Mouse (Mus musculus): ENCODE results near the gene Shf. TPM values are rescaled to one million over a fixed set of nuclear protein-coding genes. Genes with fewer than 3 reads are reported as not detected.

Shf gene
- polyA plus RNA-seq, 1 experiment from 2014 or later = 6.5 TPM

- H3K4me1 ChIP-seq (replicated peaks) = no peaks in the 10 kb centered on the region; the same call in 1 of the 2 replicates
- no peak overlapping the region for H3K4me2 ChIP-seq
- 82% methylated on average over 6 of the region's 6 CpGs for WGBS
- H3K36me3 ChIP-seq = peaks cover 67% of the 10 kb centered on the region
- H3K9ac ChIP-seq (replicated peaks) = no peak overlapping the region
- ATAC-seq (ENCODE audit: insufficient number of reproducible peaks, insufficient read depth, low FRiP score, low TSS enrichment, low read depth) = no peak
- no peaks in the 10 kb centered on the region for H3K27me3 ChIP-seq
- H3K9me3 ChIP-seq = no peaks in the 10 kb centered on the region
- H3K4me3 ChIP-seq (replicated peaks) = no peak overlapping the region
- H3K27ac ChIP-seq = no peak overlapping the region
These were observed 8.7 kb downstream of the Shf start for GRCm38 (mm10) chr2:122360310-122360709.

GRCm38 (mm10) chr2:122356187-122356586, 12.8 kb downstream of the Shf start:
- Histone ChIP-seq H3K9ac (replicated peaks) (no peak overlapping the region), H3K4me1 (replicated peaks) (peaks cover 5% of the 10 kb centered on the region; the same call in 1 of the 2 replicates), H3K4me3 (replicated peaks) (no peak overlapping the region), H3K4me2 (no peak overlapping the region), H3K36me3 (peaks cover 69% of the 10 kb centered on the region), H3K9me3 (no peaks in the 10 kb centered on the region), H3K27ac (no peak overlapping the region), H3K27me3 (no peaks in the 10 kb centered on the region)
- ATAC-seq (ENCODE audit: insufficient number of reproducible peaks, insufficient read depth, low FRiP score, low TSS enrichment, low read depth) = no peak
- 85% methylated on average over 3 of the region's 3 CpGs for WGBS

- WGBS = 95% methylated on average over 5 of the region's 5 CpGs
- Histone ChIP-seq H3K4me3 (replicated peaks) (no peak overlapping the region), H3K4me1 (replicated peaks) (peaks cover 5% of the 10 kb centered on the region; the same call in 1 of the 2 replicates), H3K27ac (no peak overlapping the region), H3K4me2 (no peak overlapping the region), H3K9ac (replicated peaks) (no peak overlapping the region), H3K36me3 (peaks cover 69% of the 10 kb centered on the region), H3K27me3 (no peaks in the 10 kb centered on the region), H3K9me3 (no peaks in the 10 kb centered on the region)
- ATAC-seq (ENCODE audit: insufficient number of reproducible peaks, insufficient read depth, low FRiP score, low TSS enrichment, low read depth) = no peak
These were observed 13.6 kb downstream of the Shf start for GRCm38 (mm10) chr2:122355389-122355788.

GRCm38 (mm10) chr2:122354191-122354929, 14.6 kb downstream of the Shf start:
- no peak overlapping the region for H3K4me2 ChIP-seq
- H3K27me3 ChIP-seq = no peaks in the 10 kb centered on the region
- H3K9ac ChIP-seq (replicated peaks) = no peak overlapping the region
- H3K36me3 ChIP-seq = peaks cover 63% of the 10 kb centered on the region
- peaks cover 13% of the 10 kb centered on the region for H3K4me1 ChIP-seq (replicated peaks)
- H3K27ac ChIP-seq = no peak overlapping the region
- ATAC-seq (ENCODE audit: insufficient number of reproducible peaks, insufficient read depth, low FRiP score, low TSS enrichment, low read depth) = no peak
- no peaks in the 10 kb centered on the region for H3K9me3 ChIP-seq
- 71% methylated on average over 12 of the region's 12 CpGs for WGBS
- no peak overlapping the region for H3K4me3 ChIP-seq (replicated peaks)

GRCm38 (mm10) chr2:122353765-122354164, 15.2 kb downstream of the Shf start:
- H3K4me1 ChIP-seq (replicated peaks) = peaks cover 16% of the 10 kb centered on the region
- no peak overlapping the region for H3K27ac ChIP-seq
- no peak for ATAC-seq (ENCODE audit: insufficient number of reproducible peaks, insufficient read depth, low FRiP score, low TSS enrichment, low read depth)
- no peak overlapping the region for H3K9ac ChIP-seq (replicated peaks)
- H3K4me3 ChIP-seq (replicated peaks) = no peak overlapping the region
- H3K36me3 ChIP-seq = peaks cover 57% of the 10 kb centered on the region
- H3K4me2 ChIP-seq = no peak overlapping the region
- no peaks in the 10 kb centered on the region for H3K9me3 ChIP-seq
- 78% methylated on average over 8 of the region's 8 CpGs for WGBS
- H3K27me3 ChIP-seq = no peaks in the 10 kb centered on the region

- Histone ChIP-seq H3K36me3 (peaks cover 54% of the 10 kb centered on the region), H3K27me3 (no peaks in the 10 kb centered on the region), H3K4me2 (no peak overlapping the region), H3K4me3 (replicated peaks) (no peak overlapping the region), H3K27ac (no peak overlapping the region), H3K9me3 (no peaks in the 10 kb centered on the region), H3K4me1 (replicated peaks) (peaks cover 21% of the 10 kb centered on the region), H3K9ac (replicated peaks) (no peak overlapping the region)
- WGBS = 79% methylated on average over 6 of the region's 6 CpGs
- ATAC-seq (ENCODE audit: insufficient number of reproducible peaks, insufficient read depth, low FRiP score, low TSS enrichment, low read depth) = no peak
These were observed 16.0 kb downstream of the Shf start for GRCm38 (mm10) chr2:122352992-122353391.

GRCm38 (mm10) chr2:122351931-122352329, 17.0 kb downstream of the Shf start:
- H3K27me3 ChIP-seq = no peaks in the 10 kb centered on the region
- no peak overlapping the region for H3K4me2 ChIP-seq
- WGBS = 72% methylated on average over 4 of the region's 4 CpGs
- no peak for ATAC-seq (ENCODE audit: insufficient number of reproducible peaks, insufficient read depth, low FRiP score, low TSS enrichment, low read depth)
- no peak overlapping the region for H3K9ac ChIP-seq (replicated peaks)
- no peaks in the 10 kb centered on the region for H3K9me3 ChIP-seq
- peaks cover 24% of the 10 kb centered on the region for H3K4me1 ChIP-seq (replicated peaks)
- peak overlapping the region; percentile 50 for H3K27ac ChIP-seq
- H3K36me3 ChIP-seq = peaks cover 44% of the 10 kb centered on the region
- no peak overlapping the region for H3K4me3 ChIP-seq (replicated peaks)

GRCm38 (mm10) chr2:122351156-122351930, 17.6 kb downstream of the Shf start:
- WGBS = 75% methylated on average over 5 of the region's 5 CpGs
- no peak overlapping the region for H3K4me3 ChIP-seq (replicated peaks)
- H3K4me2 ChIP-seq = no peak overlapping the region
- H3K9me3 ChIP-seq = no peaks in the 10 kb centered on the region
- H3K9ac ChIP-seq (replicated peaks) = peak overlapping the region; percentile 31; the same call in 1 of the 2 replicates
- ATAC-seq (ENCODE audit: insufficient number of reproducible peaks, insufficient read depth, low FRiP score, low TSS enrichment, low read depth) = no peak
- no peaks in the 10 kb centered on the region for H3K27me3 ChIP-seq
- H3K27ac ChIP-seq = peak overlapping the region; percentile 50
- peaks cover 38% of the 10 kb centered on the region for H3K36me3 ChIP-seq
- H3K4me1 ChIP-seq (replicated peaks) = peaks cover 24% of the 10 kb centered on the region

GRCm38 (mm10) chr2:122349136-122349785, 19.7 kb downstream of the Shf start:
- peak overlapping the region; percentile 81 for H3K9ac ChIP-seq (replicated peaks)
- WGBS = 10% methylated on average over 14 of the region's 14 CpGs
- H3K27me3 ChIP-seq = no peaks in the 10 kb centered on the region
- peaks cover 17% of the 10 kb centered on the region for H3K36me3 ChIP-seq
- peak; percentile 60 for ATAC-seq (ENCODE audit: insufficient number of reproducible peaks, insufficient read depth, low FRiP score, low TSS enrichment, low read depth)
- peak overlapping the region; percentile 54 for H3K4me3 ChIP-seq (replicated peaks)
- H3K4me2 ChIP-seq = peak overlapping the region; percentile 69
- H3K4me1 ChIP-seq (replicated peaks) = peaks cover 24% of the 10 kb centered on the region
- H3K27ac ChIP-seq = peak overlapping the region; percentile 98
- H3K9me3 ChIP-seq = no peaks in the 10 kb centered on the region

GRCm38 (mm10) chr2:122348531-122349131, 20.3 kb downstream of the Shf start:
- Histone ChIP-seq H3K36me3 (peaks cover 11% of the 10 kb centered on the region), H3K4me3 (replicated peaks) (peak overlapping the region; percentile 54), H3K9me3 (no peaks in the 10 kb centered on the region), H3K9ac (replicated peaks) (peak overlapping the region; percentile 81), H3K27me3 (no peaks in the 10 kb centered on the region), H3K27ac (peak overlapping the region; percentile 98), H3K4me2 (peak overlapping the region; percentile 69), H3K4me1 (replicated peaks) (peaks cover 21% of the 10 kb centered on the region)
- peak; percentile 85 for ATAC-seq (ENCODE audit: insufficient number of reproducible peaks, insufficient read depth, low FRiP score, low TSS enrichment, low read depth)
- WGBS = under 1% methylated on average over 53 of the region's 63 CpGs

- Histone ChIP-seq H3K9ac (replicated peaks) (no peak overlapping the region), H3K4me1 (replicated peaks) (peaks cover 19% of the 10 kb centered on the region), H3K9me3 (no peaks in the 10 kb centered on the region), H3K36me3 (no peaks in the 10 kb centered on the region), H3K27ac (no peak overlapping the region), H3K4me3 (replicated peaks) (no peak overlapping the region), H3K4me2 (no peak overlapping the region), H3K27me3 (no peaks in the 10 kb centered on the region)
- no peak for ATAC-seq (ENCODE audit: insufficient number of reproducible peaks, insufficient read depth, low FRiP score, low TSS enrichment, low read depth)
- 95% methylated on average over 3 of the region's 3 CpGs for WGBS
These were observed 21.7 kb downstream of the Shf start for GRCm38 (mm10) chr2:122347257-122347656.
